Mouse (Mus musculus) B cell, adult 2 months (primary cell): ENCODE measurements around the gene Fam117a.

ENCODE experiments used
- DNase-seq, 2 experiments: peaks; one replicate each; pipeline ENCODE4 v3.0.0; 2022

Fam117a gene

DNA sequence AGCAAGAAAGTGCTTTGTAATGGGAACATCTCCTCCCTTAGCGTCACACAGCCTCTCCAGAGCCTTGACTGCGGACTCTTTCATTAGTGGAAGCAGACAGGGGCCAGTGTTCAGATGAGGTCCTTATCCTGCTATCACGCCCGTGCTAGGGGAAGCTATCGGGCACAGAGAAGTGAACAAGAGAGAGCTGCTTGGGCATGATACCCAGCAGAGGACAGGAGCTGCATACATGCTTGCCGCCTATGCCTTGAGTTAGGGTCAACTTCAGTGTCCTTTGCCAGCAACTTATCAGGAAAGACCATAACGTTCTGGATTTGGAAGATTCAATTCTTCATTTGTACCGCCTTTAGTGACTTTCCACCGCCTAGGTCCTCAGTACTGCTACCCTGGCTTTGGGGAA, 3.0 kb upstream of the Fam117a start:
- no peak for DNase-seq

DNA sequence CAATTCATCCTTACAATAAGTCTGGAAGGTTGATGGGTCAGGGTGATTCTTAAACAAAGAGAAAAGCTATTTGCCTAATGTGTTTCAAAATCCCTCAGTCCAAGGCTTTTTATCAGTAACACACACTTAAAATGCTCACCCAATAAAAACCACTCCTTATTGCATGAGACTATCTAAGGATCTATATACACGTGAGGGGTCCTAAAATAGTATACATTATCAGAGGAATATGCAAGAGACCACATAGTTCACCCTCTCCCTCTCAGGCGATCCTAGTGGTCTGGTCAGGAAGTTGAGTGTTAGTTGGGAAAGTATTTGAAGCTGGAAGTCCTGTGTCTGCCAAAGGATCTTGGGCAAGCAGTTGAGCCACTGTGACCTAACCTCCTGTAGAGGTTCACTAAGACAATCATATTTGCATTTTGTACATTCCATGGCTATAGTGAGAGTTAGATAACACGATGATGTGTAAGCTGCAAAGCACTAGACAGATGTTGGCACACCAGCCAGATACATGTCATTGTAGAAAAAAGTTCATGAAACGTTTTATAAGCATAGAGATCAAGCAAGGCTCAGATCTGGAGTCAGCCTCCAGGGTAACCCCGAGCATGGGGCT, 2.3 kb upstream of the Fam117a start:
- DNase-seq = no peak

DNA sequence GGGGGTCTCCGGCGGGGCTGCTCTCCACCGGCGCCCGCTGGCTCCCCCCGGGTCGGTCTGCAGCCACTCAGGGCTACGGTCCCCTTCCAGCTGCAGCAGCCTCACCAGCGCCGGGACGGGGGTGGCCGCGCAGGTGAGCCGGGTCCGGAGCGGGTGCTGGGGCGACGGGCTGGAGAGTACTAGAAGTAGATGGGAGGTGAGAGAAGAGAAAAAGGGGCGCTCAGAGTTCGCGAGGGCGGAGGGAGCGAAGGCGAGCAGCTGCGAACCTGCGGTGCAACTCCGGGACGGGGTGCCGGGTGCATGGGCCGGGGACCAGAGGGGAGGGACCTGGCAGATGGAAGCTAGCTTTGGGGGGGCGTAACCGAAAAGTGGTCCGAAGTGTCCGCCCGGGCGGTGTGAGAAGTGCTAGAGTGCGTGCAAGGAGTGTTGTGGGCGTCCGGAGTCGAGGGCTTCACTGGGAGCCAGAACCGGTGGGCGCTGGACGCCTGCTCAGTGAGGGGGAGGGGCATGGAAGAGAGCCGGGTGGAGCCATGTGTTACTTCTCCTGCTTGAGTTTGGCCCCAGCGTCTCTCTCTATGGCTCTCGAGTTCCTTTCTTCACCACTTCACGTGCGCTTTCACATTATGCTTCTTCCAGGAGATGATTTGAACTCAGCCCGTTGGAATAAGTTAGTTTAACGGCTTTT, 453 bp downstream of the Fam117a start:
- peak; percentile 73 to 76 for DNase-seq

DNA sequence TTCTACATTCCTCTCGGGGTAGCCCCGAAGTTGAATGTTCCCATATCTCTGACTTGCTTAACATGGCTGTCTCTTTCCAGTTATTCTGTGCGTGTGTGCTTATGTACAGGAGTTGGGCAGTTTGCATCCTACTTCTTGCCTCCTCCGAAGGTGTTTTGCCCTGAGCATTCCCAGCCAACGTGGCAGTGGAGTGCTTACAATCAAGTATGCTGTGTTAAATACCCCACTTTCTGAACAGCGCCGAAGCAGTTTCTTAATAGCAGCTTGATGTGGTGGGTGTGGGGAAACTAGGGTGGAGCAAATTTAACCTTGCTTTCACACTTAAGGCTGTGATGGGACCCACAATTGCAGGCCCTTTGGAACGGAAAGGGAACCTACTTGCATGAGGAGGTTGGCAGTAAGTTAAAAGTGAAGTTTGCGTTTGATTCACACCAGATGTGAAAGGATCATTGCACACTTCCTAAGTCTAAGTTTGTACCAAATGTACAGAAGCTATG, 1.1 kb downstream of the Fam117a start:
- DNase-seq = peak in 1 of 2 experiments; percentile 27

DNA sequence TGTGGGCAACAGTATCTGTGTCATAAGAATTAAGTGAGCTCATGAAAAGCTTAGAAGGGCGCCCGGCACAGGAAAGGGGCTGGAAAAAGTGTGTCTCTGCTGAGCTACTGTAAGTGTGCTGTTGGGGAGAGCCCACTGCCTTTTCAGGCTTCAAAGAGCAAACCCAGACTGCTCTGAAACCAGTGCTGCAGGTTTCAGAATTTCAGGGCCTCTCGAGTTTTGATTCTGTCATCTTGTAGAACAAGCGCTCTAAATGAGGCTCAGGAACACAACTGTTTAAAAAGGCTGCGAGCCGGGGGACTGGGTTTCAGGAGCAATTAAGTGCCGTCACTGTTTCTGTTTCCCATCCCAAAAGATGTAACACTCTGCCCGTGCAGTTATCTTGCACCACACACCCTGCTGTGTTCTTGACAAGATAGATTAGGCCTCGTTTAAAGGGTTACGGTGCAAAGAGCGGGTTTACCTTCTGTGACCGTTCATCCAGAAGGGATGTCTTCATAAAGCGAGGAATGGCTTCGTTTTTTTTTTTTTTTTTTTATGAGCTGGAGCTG, 2.7 kb downstream of the Fam117a start:
- no peak for DNase-seq

DNA sequence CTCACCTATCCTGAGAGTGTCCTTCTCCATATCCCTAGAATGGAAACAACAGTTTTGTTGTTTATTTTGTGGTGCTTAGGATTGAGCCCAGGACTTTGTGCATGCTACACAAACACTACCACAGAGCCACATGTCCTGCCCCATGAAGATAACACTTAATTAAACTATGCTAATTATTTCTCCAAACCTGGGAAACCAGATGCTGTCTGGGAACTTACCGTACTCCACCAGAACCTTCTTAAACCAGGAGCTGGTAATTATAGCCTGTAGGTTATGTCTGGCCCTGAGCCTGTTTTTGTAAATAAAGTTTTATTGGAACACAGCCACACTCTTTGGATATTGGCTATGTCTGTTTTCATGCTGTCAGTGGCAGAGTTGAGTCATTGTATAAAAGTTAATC, 3.4 kb downstream of the Fam117a start:
- DNase-seq = no peak

DNA sequence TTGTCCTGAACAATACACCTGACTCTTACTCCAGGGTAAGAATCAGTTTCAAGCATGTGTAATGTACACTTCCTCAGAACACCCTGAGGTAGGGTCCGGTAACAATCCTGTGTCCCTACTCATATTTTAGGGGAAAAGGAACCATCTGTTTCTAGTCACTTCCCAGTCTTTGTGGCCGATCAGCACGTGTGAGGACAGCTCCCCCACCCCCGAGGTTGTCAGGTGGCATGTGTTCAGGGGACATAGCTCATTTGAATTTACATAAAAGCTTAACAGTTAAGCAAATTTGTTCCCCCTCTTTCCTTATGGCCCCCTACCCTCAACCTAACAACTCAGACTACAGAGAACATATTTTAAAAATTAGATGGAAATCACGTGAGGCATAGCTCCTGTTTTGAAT, 3.8 kb downstream of the Fam117a start:
- peak; percentile 62 to 67 for DNase-seq

DNA sequence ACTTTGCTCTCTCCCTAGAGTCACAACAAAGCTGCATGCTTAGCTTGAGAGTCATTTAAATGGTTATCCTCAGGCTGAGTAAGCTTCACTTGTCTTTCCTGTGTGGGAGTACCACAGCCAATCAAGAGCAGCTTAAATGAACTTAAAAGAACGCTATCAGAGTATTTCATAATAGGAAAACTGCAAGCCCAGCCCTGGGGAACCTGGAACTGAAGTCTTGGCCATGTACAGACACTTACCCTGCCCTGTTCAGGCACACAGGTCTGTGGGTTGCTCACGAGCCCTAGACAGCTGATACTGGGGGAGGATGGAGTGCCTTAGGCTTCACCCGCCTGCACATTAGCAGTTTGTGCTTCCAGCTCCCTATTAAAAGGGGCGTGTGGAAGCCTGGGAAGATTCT, 6.4 kb downstream of the Fam117a start:
- no peak for DNase-seq

DNA sequence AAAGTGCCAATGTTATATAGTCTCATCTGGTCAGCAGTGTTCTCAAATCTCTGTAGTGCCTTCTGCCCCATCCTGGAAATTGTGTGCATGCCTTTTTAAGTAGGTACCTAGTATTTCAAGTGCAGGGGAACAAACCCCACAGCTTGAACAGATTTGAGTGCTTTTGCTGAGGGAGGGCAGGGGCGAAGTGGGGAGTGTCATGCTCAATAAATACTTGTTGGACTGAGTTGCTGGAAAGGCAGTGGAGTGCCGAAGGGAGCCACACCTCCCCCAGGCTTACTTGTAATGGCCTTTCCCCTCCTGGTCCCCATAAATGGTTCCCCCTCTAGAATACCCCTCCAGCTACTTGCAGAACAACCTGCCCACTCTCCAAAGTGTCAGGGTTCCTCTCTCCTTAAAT, 7.4 kb downstream of the Fam117a start:
- no peak for DNase-seq

DNA sequence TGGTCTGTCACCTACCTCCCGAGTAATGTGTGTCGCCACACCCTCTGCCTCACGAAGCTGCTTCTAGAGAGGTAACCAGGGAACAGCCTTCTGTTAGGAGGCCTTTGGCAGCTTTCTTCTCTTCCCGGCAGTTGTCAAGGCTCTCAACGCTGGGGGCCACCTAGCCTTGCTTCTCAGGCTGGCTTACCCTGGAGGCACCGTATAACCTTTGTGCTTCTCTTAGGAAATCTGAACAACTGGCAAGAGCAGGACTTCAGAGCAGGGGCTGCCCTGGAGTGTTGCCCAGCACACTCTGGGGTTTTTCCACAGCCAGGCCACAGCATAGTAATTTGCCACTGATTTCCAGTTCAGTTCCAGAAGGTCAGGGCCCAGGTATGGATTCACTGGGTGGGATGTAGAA, 13.5 kb downstream of the Fam117a start:
- no peak for DNase-seq

DNA sequence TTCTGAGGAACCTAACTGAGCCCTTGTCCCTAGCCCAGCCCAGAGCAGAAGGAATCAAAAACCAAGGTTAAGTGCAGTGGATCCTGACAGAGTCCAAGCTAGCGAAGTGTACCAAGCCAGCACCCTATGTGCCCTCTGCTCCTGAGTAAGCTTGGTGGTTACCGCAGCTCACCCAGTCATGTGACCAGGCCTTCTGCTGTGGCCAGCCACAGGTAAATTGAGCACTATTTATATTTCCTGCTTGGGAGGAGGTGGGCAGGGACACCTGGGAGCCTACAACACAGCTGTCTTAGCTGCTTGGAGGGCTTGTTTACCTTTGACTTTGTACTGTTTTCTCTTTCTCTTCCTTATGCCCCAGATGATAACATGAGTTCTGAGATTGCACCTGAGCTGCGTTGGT, 14.1 kb downstream of the Fam117a start:
- peak in 1 of 2 experiments; percentile 34 for DNase-seq

DNA sequence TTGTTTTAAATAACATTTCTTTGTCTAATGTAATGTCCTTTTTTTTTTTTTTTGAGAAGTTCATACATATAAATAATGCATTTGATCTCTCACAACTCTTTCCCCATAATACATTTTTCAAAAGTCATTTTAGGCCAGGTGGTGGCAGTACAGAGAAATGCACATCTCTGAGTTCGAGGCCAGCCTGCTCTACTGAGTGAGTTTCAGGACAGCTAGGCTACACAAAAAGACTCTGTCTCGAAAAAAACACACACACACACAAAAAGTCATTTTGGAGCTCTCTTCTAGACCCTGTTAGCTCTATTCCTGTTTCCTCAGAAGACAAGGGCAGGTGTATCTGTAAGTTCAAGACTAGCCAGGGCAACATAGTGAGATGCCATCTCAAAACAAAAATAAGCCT, 15.9 kb downstream of the Fam117a start:
- no peak for DNase-seq

DNA sequence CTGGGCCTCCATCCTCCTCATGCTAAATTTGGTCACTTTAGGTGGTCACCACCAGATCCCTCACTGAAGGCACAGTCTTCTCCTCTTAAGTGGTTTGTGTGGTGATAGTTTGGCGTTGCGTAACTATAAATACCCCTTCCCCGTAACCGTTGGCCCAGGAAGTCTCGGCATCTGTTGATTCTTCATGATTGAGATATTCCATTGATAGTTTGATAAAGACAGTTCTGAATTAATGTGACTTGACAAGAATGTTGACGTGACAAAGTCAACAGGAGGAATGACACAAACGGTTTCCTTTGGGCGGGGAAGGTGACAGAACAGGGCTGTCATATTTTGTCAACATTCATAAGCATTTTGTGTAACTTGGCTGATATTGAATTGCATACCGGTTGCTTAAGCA, 16.4 kb downstream of the Fam117a start:
- DNase-seq = no peak

DNA sequence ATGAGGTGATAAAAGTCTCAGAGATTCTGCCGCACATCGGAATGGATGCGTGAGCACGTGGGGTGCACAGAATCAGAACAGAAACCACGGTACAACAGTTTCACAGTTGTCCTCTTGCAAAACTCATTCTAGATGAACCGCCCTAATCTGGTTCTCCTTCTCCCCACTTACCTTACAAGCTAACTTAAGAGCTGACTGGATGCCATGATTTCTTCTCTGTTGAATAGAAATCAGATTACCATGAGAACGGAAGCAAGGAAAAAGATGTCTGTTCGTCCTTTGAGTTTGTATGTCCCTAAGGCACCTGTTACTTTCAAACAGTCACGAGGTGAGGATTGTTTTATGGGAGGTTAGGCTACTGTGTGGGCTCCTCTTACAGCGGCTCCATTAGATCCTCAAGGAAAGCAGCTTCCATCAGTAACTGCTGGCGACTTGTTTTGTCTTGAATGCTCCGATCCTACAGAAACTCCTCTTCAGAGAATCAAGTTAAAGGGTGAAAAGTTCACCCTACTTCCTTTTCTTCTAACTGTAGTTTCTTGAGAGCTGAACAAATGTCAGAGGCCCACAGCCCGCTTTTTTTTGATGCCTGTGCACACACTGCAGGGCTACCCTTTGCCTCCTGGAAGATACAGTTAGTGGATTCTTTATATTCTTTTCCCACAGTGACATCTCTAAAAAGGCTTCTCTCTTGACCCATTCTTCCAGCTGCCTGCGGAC, 17.6 kb downstream of the Fam117a start:
- DNase-seq = peak; percentile 49 to 50

DNA sequence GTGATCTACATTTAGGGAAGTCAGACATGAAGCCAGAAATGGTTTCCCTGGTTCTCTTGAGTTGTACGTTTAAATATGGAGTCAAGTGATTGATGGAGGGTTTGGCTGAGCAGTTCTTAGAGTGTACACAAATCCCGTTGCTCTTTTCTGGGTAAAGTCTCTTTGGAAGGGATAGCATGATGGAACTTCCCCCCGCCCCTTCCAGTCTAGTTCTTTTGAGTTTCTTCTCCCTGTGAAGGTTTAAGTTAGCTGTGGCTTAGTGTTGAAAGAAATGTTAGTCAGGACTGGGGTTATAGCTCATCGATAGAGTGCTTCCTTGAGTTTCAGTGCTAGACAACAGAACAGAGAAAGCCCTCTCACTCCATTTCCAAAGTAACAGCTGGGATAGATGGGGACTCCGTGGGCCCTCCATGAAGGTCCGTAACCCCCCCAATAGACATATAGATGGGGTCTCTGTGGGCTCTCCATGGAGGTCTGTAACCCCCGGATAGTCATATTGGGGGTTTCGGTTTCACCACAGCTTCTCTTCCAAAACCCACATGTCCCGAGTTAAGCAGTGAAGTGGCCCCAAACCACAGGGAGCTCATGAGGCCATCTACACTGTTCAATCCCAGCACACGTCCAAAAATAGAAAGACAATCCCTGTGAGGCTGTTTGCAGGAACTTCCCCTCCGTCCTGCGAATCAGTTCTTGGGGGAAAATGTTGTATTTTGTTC, 18.3 kb downstream of the Fam117a start:
- DNase-seq = no peak

DNA sequence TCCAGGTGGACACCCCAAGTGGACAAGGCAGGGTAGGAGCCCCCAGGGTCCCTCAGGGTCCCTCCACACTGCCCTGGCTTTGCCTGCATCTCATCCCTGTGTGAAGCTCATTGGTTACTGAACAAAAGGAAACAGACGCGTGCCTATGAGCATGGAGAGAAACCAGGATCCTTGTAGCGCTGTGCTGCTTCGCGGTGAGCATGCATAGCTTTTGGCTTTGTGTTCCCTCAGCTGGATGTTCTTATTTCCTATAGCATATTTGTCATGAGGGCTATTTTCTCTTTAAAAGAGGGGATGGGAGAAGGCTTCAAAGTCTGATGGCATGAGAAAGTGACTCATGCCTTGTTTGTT, 18.8 kb downstream of the Fam117a start:
- no peak for DNase-seq

DNA sequence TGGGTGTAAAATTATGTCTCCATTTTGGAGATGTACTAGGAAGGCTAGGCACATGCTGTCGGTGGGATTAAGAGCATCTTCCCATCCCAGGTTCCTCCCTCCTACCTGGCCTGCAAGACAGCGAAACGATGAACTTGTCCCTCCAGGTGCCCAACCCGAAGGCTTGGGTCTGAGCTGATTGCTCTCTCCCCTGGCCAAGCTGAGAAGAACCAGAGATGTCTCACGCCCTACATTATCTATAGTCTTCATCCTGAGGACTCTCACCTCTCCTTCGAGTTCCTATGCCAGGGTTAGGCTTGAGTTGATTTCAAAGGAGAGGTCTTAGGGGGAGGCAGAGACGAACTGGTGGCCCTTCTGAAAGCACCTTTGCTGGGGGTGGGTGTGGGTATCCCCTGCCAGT, 19.2 kb downstream of the Fam117a start:
- no peak for DNase-seq

DNA sequence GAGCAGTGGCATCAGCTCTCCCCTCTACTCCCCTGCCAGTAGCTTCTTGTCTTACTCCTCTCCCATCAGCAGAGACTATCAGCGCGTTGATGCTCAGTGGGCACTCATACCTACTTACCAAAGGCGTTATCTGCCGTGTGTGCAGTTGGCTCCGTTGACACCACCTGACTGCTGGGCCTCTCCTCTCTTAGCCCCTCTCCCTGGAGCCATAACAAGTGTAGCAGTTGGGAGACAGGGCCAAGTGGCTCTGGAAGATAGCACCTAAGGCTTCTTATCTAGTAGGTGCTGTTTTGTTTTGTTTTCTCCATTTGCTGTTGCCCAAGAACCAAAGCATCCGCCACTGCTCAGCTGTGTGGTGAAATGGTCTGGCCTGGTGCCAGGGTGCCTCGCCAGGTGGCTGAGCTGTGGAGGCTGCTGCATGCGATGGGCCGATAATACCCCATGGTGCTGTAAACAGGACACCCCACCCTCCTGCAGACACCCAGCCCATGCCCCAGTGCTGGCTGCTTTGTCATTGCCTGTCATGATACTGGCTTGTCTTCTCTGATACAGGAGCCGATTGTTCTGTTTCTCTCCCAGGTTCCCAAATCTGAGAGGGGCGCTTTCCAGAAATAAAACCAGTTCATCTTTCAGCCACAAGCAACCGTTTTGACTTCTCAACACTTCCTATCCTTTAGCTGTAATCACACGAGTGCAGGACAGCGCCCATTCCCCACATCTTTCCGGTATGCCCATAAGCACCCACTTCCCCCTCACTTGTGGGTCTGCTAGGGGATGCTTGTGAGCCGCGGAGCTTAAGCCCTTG, 19.9 kb downstream of the Fam117a start:
- peak; percentile 86 to 88 for DNase-seq

DNA sequence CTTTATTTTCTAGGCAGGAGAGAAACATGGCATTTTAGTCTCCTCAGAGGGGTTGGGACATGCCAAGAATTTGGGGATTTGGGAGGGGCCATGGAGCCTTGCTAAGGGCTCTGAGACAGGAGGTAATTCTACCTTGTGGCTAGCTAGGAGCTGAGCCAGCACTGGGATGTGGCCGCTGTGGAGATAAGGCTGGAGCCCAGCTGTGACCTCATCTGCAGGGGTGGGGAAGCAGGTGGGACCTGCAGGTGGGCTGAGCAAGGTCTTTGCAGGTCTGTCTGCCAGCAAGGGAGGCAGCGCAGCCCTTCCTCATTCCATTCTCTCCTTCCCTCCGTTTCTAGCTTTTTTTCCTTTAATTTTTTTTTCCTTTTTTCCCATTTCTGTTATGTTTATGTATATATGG, 21.4 kb downstream of the Fam117a start:
- DNase-seq = no peak

DNA sequence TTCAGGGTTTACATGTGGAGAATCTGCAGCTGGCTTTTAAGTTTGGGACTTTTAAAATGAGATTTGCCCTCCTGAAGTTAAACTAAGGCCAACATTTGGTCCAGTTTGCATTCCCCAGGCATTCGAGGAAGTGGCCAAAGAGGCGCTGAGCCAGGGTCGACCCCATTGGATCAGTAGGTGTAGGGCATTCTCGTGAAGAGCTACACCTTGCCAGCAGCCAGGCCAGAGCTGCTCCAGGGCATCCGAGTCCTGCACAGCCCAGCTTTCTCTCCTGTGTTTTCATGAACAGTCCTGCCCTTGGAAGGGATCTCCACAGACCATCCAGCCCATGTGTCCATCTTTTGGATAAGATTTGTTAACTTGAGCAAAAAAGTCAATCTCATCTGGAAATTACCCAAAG, 27.6 kb downstream of the Fam117a start:
- no peak for DNase-seq

DNA sequence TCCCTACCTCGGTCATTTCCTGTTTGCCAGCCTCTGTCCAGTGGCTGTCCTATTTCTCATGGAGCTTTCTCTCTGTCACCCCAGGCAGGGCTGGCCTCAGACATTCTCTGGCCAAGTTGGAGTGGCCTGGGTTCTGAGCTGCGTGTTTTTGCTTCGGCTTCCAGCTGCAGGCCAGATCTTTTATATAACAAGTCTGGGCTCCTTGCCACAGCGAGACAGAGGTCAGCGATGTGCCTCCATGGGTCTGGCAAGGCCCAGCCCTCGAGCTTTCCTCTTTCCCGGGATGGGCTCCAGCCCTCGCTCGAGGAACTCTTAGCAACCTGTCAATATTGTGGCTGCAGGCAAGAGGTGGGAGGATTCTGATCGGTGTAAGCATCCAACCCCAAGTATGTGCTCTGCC, 28.8 kb downstream of the Fam117a start:
- no peak for DNase-seq

DNA sequence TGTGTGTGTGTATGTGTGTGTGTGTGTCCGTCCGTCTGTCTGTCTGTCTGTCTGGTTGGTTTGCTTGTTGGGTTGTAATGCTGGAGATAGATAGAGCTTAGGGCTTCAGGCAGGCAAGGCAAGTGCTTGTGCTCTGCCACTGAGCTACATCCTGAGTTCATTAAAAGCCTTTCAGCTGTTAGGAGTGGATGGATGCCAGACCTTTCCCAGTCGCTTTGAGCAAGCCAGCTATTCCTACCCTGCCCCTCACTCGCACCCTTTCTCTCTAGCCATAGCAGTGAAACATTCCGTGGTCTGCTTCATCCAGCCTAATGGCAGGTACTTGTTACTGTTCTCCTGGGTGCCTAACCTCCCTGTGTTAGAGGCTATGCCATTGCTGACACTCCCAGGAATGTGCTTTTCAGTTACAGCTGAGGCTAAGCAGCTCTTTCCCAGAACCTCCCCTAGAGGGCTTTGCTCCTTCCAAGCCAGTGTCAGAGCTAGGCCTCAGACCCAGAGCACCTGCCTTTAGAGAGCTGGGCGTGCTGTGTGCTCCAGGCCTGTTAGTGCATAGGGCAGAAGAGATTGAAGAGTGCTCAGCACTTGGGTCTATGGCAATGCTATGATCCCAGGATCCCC, 29.6 kb downstream of the Fam117a start:
- DNase-seq = no peak
